Mouse (Mus musculus) CH12.LX (cell line): ENCODE measurements around the gene Syne1. TPM values are rescaled to one million over a fixed set of nuclear protein-coding genes. Genes with fewer than 3 reads are reported as not detected.

Experiments used
- DNase-seq: peaks from one replicate; pipeline ENCODE4 v3.0.0-alpha.2; 2013; ENCODE audit errors: extremely low read depth
- H3K27ac ChIP-seq: 2 replicates; pipeline ENCODE4 v1.5.1; 2012; ENCODE audit warnings: low read depth, mild to moderate bottlenecking, control low read depth, moderate library complexity; ENCODE audit not compliant: insufficient read depth
- H3K27me3 ChIP-seq: replicated peaks from 2 replicates; pipeline ENCODE3; 2012; ENCODE audit warnings: inconsistent platforms
- H3K36me3 ChIP-seq, 2 experiments: replicated peaks in 1 of 2; 2 replicates each; pipeline versions ENCODE3 to v1.6.1; 2012; ENCODE audit warnings: inconsistent platforms in 1 of 2, low read length in 1 of 2, mild to moderate bottlenecking in 1 of 2, mixed read lengths in 1 of 2, moderate library complexity in 1 of 2; ENCODE audit not compliant: control insufficient read depth in 1 of 2, insufficient read depth in 1 of 2
- H3K4me1 ChIP-seq, 2 experiments: 2 replicates each; pipeline ENCODE4 v1.6.1; 2012; ENCODE audit warnings: inconsistent platforms in 1 of 2, moderate library complexity in 1 of 2; ENCODE audit not compliant: insufficient read depth in 2 of 2, control insufficient read depth in 1 of 2
- H3K4me2 ChIP-seq: 2 replicates; pipeline ENCODE4 v1.6.1; 2012; ENCODE audit warnings: low read depth, mild to moderate bottlenecking, control low read depth; ENCODE audit not compliant: poor library complexity, insufficient read depth, severe bottlenecking
- H3K4me3 ChIP-seq, 3 experiments: fragments of 150-350 bp in 1 of 3; sonication (generic) in 1 of 3; replicated peaks in 1 of 3; 2 replicates each; pipeline versions ENCODE3 to v1.5.1; 2011 to 2012; ENCODE audit warnings: low read depth in 2 of 3, low read length in 2 of 3, mild to moderate bottlenecking in 2 of 3, moderate library complexity in 2 of 3, control low read depth in 1 of 3, improper control_type of control experiment in 1 of 3, inconsistent platforms in 1 of 3, mixed read lengths in 1 of 3; ENCODE audit not compliant: poor library complexity in 1 of 3
- H3K79me2 ChIP-seq: replicated peaks from 2 replicates; pipeline ENCODE4 v1.6.1; 2012; ENCODE audit warnings: mild to moderate bottlenecking, moderate library complexity; ENCODE audit not compliant: control insufficient read depth, poor library complexity, insufficient read depth, severe bottlenecking; ENCODE audit errors: extremely low read depth
- H3K9ac ChIP-seq: 2 replicates; pipeline ENCODE4 v1.6.1; 2012; ENCODE audit warnings: low read depth, mild to moderate bottlenecking, control low read depth, moderate library complexity; ENCODE audit not compliant: insufficient read depth
- H3K9me3 ChIP-seq: replicated peaks from 2 replicates; pipeline ENCODE3; 2012; ENCODE audit warnings: low read length, inconsistent platforms, mixed read lengths
- CHD1 ChIP-seq: IDR thresholded peaks from 2 replicates; pipeline ENCODE4 v1.6.1; 2012; ENCODE audit warnings: low read depth, low read length, improper control_type of control experiment, inconsistent platforms
- CTCF ChIP-seq, 2 experiments: IDR thresholded peaks in 1 of 2; conservative IDR thresholded peaks in 1 of 2; 2 replicates each; pipeline ENCODE4 v1.5.1; 2011 to 2012; ENCODE audit warnings: low read depth in 2 of 2, low read length in 2 of 2, improper control_type of control experiment in 1 of 2, inconsistent platforms in 1 of 2, mild to moderate bottlenecking in 1 of 2, moderate library complexity in 1 of 2
- E2F4 ChIP-seq: IDR thresholded peaks from 2 replicates; pipeline ENCODE4 v1.6.1; 2011; ENCODE audit warnings: low read depth, low read length, improper control_type of control experiment; ENCODE audit not compliant: insufficient replicate concordance
- EP300 ChIP-seq: IDR thresholded peaks from 2 replicates; pipeline ENCODE4 v1.6.1; 2011; ENCODE audit warnings: low read length, improper control_type of control experiment
- JUND ChIP-seq: conservative IDR thresholded peaks from 2 replicates; pipeline ENCODE4 v1.6.1; 2011; ENCODE audit warnings: low read depth, low read length, improper control_type of control experiment
- MAX ChIP-seq: IDR thresholded peaks from 2 replicates; pipeline ENCODE4 v1.6.1; 2011; ENCODE audit warnings: low read length, improper control_type of control experiment
- MAZ ChIP-seq: IDR thresholded peaks from 2 replicates; pipeline ENCODE4 v1.6.1; 2012; ENCODE audit warnings: low read depth, mild to moderate bottlenecking, inconsistent platforms, low read length, improper control_type of control experiment, moderate library complexity
- MYC ChIP-seq: IDR thresholded peaks from 2 replicates; pipeline ENCODE4 v1.6.1; 2011; ENCODE audit warnings: low read depth, mild to moderate bottlenecking, improper control_type of control experiment, low read length
- RAD21 ChIP-seq: IDR thresholded peaks from 2 replicates; pipeline ENCODE4 v1.6.1; 2011; ENCODE audit warnings: low read depth, mild to moderate bottlenecking, low read length, improper control_type of control experiment, moderate library complexity
- SIN3A ChIP-seq: IDR thresholded peaks from 2 replicates; pipeline ENCODE4 v1.6.1; 2012; ENCODE audit warnings: low read length, improper control_type of control experiment, inconsistent platforms
- SMC3 ChIP-seq: IDR thresholded peaks from 2 replicates; pipeline ENCODE4 v1.6.1; 2011; ENCODE audit warnings: low read depth, low read length, improper control_type of control experiment
- TBP ChIP-seq: conservative IDR thresholded peaks from 2 replicates; pipeline ENCODE4 v1.6.1; 2011; ENCODE audit warnings: low read depth, low read length, improper control_type of control experiment
- UBTF ChIP-seq: IDR thresholded peaks from 2 replicates; pipeline ENCODE4 v1.6.1; 2012; ENCODE audit warnings: low read depth, mild to moderate bottlenecking, inconsistent platforms, low read length, improper control_type of control experiment, moderate library complexity
- USF2 ChIP-seq: conservative IDR thresholded peaks from 2 replicates; pipeline ENCODE4 v1.6.1; 2011; ENCODE audit warnings: low read depth, low read length, improper control_type of control experiment
- ZKSCAN1 ChIP-seq: IDR thresholded peaks from 2 replicates; pipeline ENCODE4 v1.6.1; 2012; ENCODE audit warnings: low read depth, inconsistent platforms, low read length, improper control_type of control experiment, borderline replicate concordance
- ZNF384 ChIP-seq: IDR thresholded peaks from 2 replicates; pipeline ENCODE4 v1.6.1; 2012; ENCODE audit warnings: low read depth, low read length, improper control_type of control experiment, inconsistent platforms
- dilution Hi-C: fragments of 300-500 bp; cut with MboI; formaldehyde crosslinking; loops from 2 replicates; pipeline ENCODE4 v1.14.3; 2020; ENCODE audit warnings: low sequenced_read_pairs; ENCODE audit not compliant: extremely low pct_unique_long_range_greater_than_20kb, extremely low pct_ligation_motif_present
- in situ Hi-C: fragments of 300-500 bp; cut with MboI; formaldehyde crosslinking; loops from 3 replicates; pipeline ENCODE4 v1.14.3; 2019; ENCODE audit warnings: low sequenced_read_pairs, low pct_ligation_motif_present, low pct_unique_long_range_greater_than_20kb, mixed read lengths
- polyA plus RNA-seq: library from polyadenylated mRNA; unstranded; fragments of >175 nt; gene quantifications from 2 replicates; pipeline ENCODE4 v1.2.1, GENCODE M21; 2012; ENCODE audit warnings: low read depth; ENCODE audit not compliant: insufficient read length
- total RNA-seq, 2 experiments: library from RNA; depleted of rRNA; stranded (reverse); fragments of 300-350 nt in 1 of 2; fragments of >200 nt in 1 of 2; gene quantifications; 2 replicates each; pipeline ENCODE4 v1.2.3; 2012 to 2014

Syne1 gene
- total and polyA plus RNA-seq, 3 experiments = 3.1 to 7.6 (median 3.6) TPM

- H3K4me1 ChIP-seq = no peaks in the 10 kb centered on the region
- no peak overlapping the region for H3K27ac ChIP-seq
- no peak overlapping the region for H3K4me3 ChIP-seq
- H3K79me2 ChIP-seq = no peaks in the 10 kb centered on the region
- no peak overlapping the region for H3K4me2 ChIP-seq
- TF ChIP-seq ZKSCAN1 (no peak), ZNF384 (no peak), CTCF (conservative IDR thresholded peaks at IDR 0.05 in 1 of 2, IDR thresholded peaks at IDR 0.05 in 1 of 2; ENCODE audit: low read depth in 2 of 2, low read length in 2 of 2) (no peak), MYC (no peak), USF2 (no peak), CHD1 (no peak), RAD21 (no peak), TBP (no peak), EP300 (no peak), E2F4 (no peak), MAZ (no peak), JUND (no peak), SIN3A (no peak)
- TF ChIP-seq, all 38 proteins: peak for 0
- Histone ChIP-seq H3K36me3 (no peaks in the 10 kb centered on the region), H3K27me3 (no peaks in the 10 kb centered on the region), H3K9ac (no peak overlapping the region), H3K9me3 (no peaks in the 10 kb centered on the region)
- dilution Hi-C loops = no loop called here
- in situ Hi-C loops = no loop called here
- DNase-seq = no peak
Measured at GRCm38 (mm10) chr10:5570059-5570458, 18.8 kb upstream of the Syne1 start.

- Histone ChIP-seq H3K79me2 (no peaks in the 10 kb centered on the region), H3K9me3 (no peaks in the 10 kb centered on the region), H3K4me2 (no peak overlapping the region), H3K36me3 (no peaks in the 10 kb centered on the region), H3K9ac (no peak overlapping the region), H3K4me1 (no peaks in the 10 kb centered on the region), H3K4me3 (no peak overlapping the region), H3K27ac (no peak overlapping the region), H3K27me3 (no peaks in the 10 kb centered on the region)
- in situ Hi-C loops = no loop called here
- dilution Hi-C loops = no loop called here
- peak in 1 of 2 experiments; percentile 62; a peak in 2 of 4 replicates for TF ChIP-seq CTCF (conservative IDR thresholded peaks at IDR 0.05 in 1 of 2, IDR thresholded peaks at IDR 0.05 in 1 of 2; ENCODE audit: low read depth in 2 of 2, low read length in 2 of 2)
- peak; percentile 52 for TF ChIP-seq RAD21
- TF ChIP-seq UBTF = no peak
- TF ChIP-seq SMC3 = peak; percentile 27; the same call in 1 of the 2 replicates
- no peak for TF ChIP-seq MAZ
- TF ChIP-seq MAX = 0 out of 2 replicates have a peak, but pooled peaks have one; percentile 18
- peak; percentile 12 for DNase-seq
Measured at GRCm38 (mm10) chr10:5568991-5569390, 17.7 kb upstream of the Syne1 start.
